Mouse (Mus musculus): ENCODE results near the gene Npw. TPM values are rescaled to one million over a fixed set of nuclear protein-coding genes. Genes with fewer than 3 reads are reported as not detected.

The Npw gene
- polyA plus RNA-seq, 1 experiment from 2014 or later = 0.31 TPM

DNA sequence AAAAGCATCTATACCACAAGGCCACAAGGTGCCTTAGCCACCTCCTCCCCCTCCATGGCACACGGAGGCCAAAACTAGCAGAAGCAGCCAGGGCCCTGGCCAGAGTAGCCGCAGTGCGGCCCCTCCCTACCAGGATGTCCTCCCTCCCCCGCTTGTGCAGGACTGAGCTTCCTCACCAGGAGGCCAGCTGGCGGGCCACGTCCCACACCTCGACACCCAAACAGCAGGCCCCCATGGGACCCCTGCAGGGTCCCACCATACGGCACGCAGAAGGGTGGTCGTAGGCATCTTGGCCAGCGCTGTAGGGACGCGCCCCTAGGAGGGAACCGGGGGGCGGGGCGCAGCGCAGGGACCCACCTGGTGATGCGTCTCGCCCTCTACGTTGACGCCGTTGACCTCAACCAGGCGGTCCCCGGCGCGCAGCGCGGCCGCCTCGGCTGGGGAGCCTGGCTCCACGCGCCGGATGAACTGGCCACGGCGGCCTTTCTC lies 8.6 kb downstream of the Npw start:
- 0 out of 2 replicates have a peak, but pooled peaks cover 2% of the 10 kb centered on the region for H3K36me3 ChIP-seq (ENCODE audit: control insufficient read depth, insufficient read depth, low read length)
- no peaks in the 10 kb centered on the region for H3K27me3 ChIP-seq (ENCODE audit: control insufficient read depth, insufficient read depth, low read length)
- peak overlapping the region; percentile 56; the same call in 1 of the 2 replicates for H3K27ac ChIP-seq (replicated peaks; ENCODE audit: low read depth, low read length)
- peak overlapping the region; percentile 80 for H3K4me3 ChIP-seq (ENCODE audit: low read depth, low read length)
- peak overlapping the region; percentile 89 for H3K9ac ChIP-seq (ENCODE audit: low read length)
- peaks cover 18% of the 10 kb centered on the region for H3K4me1 ChIP-seq (ENCODE audit: control insufficient read depth, insufficient read depth, low read length)
- H3K4me2 ChIP-seq (ENCODE audit: low read depth, severe bottlenecking) = peak overlapping the region; percentile 99
- ATAC-seq (ENCODE audit: insufficient number of reproducible peaks, low FRiP score, low TSS enrichment, low read depth) (peak; percentile 28; the same call in 1 of the 2 replicates), DNase-seq (ENCODE audit: low spot score) (no peak)
- H3K9me3 ChIP-seq (ENCODE audit: control insufficient read depth, low read length) = no peaks in the 10 kb centered on the region
- WGBS = under 1% methylated on average over 32 of the region's 35 CpGs

DNA sequence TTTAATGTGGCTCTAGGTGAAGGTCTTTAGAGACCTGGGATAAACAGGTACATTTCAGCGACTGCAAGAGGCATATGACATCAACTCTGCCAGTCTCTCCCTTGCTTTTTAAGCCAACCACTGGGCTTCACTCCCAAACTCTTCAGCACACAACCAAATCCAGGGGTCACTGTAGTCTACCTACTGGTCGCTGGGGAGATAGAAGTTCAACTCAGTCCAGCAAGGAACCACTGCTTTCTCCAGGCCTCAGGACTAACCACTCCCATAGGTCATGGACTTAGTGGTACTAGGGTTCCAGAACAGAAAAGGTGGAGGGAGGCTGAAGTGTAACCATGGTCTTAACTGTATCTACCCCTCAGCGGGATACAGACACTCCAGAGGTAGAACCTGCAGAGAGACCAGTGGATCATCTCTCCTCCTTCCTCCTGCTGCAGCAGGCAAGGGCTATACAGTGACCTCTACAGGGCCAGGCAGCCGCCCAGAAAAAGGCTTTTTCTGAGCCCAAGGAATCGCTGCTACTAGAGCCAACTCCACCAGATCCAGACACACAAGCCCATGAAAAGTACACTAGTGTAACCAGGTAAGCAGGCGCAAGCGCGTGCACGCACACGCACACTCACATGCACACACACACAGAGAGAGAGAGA lies 9.4 kb downstream of the Npw start:
- Histone ChIP-seq H3K36me3 (ENCODE audit: control insufficient read depth, insufficient read depth, low read length) (0 out of 2 replicates have a peak, but pooled peaks cover 2% of the 10 kb centered on the region), H3K4me1 (ENCODE audit: control insufficient read depth, insufficient read depth, low read length) (peaks cover 23% of the 10 kb centered on the region), H3K9ac (ENCODE audit: low read length) (no peak overlapping the region; the same call in 1 of the 2 replicates), H3K4me2 (ENCODE audit: low read depth, severe bottlenecking) (peak overlapping the region; percentile 99), H3K4me3 (ENCODE audit: low read depth, low read length) (peak overlapping the region; percentile 80), H3K9me3 (ENCODE audit: control insufficient read depth, low read length) (no peaks in the 10 kb centered on the region), H3K27me3 (ENCODE audit: control insufficient read depth, insufficient read depth, low read length) (no peaks in the 10 kb centered on the region), H3K27ac (replicated peaks; ENCODE audit: low read depth, low read length) (no peak overlapping the region)
- DNase-seq (ENCODE audit: low spot score) (no peak), ATAC-seq (ENCODE audit: insufficient number of reproducible peaks, low FRiP score, low TSS enrichment, low read depth) (no peak)
- WGBS = 73% methylated on average over 10 of the region's 10 CpGs

DNA sequence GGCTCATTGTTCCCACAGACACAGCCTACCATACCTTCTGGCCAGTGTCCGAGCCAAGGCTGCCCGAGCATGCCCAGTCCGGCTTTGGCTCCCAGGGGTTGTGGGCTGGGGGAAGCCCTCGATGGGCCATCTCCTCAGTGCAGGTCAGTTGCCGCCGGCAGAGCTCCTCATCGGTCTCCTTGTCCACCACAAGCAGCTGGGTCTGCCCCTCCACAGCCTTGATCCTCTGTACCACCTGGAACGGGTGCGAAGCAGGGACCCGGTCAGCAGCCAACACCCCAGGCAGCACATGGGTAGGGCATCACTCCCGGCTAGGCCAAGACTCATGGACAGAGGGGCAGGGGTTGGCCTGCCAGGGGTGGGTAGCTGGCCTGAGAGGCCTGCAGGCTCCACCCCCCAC lies 10.8 kb downstream of the Npw start:
- ATAC-seq (ENCODE audit: insufficient number of reproducible peaks, low FRiP score, low TSS enrichment, low read depth) (no peak), DNase-seq (ENCODE audit: low spot score) (no peak)
- Histone ChIP-seq H3K36me3 (ENCODE audit: control insufficient read depth, insufficient read depth, low read length) (peaks cover 4% of the 10 kb centered on the region; the same call in 1 of the 2 replicates), H3K4me2 (ENCODE audit: low read depth, severe bottlenecking) (no peak overlapping the region), H3K27ac (replicated peaks; ENCODE audit: low read depth, low read length) (no peak overlapping the region), H3K4me1 (ENCODE audit: control insufficient read depth, insufficient read depth, low read length) (peaks cover 26% of the 10 kb centered on the region), H3K9ac (ENCODE audit: low read length) (no peak overlapping the region; the same call in 1 of the 2 replicates), H3K27me3 (ENCODE audit: control insufficient read depth, insufficient read depth, low read length) (no peaks in the 10 kb centered on the region), H3K4me3 (ENCODE audit: low read depth, low read length) (no peak overlapping the region), H3K9me3 (ENCODE audit: control insufficient read depth, low read length) (no peaks in the 10 kb centered on the region)
- 80% methylated on average over 11 of the region's 11 CpGs for WGBS

DNA sequence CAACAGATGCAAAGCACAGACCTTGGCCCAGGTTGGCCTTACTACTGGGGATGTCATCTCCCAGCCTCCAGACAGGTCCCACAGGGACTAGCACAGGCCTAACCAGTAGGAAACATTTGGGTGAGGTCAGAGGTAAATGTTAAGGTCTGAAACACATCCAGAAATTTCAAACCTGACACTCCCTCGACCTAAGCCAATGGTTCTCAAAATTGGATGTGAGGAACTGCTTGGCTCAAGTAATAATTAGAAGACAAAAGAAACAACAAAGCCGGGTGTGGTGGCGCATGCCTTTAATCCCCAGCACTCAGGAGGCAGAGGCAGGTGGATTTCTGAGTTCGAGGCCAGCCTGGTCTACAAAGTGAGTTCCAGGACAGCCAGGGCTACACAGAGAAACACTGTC lies 11.9 kb downstream of the Npw start:
- H3K27ac ChIP-seq (replicated peaks; ENCODE audit: low read depth, low read length) = no peak overlapping the region
- peaks cover 26% of the 10 kb centered on the region for H3K4me1 ChIP-seq (ENCODE audit: control insufficient read depth, insufficient read depth, low read length)
- ATAC-seq (ENCODE audit: insufficient number of reproducible peaks, low FRiP score, low TSS enrichment, low read depth) = no peak
- no peaks in the 10 kb centered on the region for H3K9me3 ChIP-seq (ENCODE audit: control insufficient read depth, low read length)
- H3K9ac ChIP-seq (ENCODE audit: low read length) = no peak overlapping the region
- no peak for DNase-seq (ENCODE audit: low spot score)
- no peaks in the 10 kb centered on the region for H3K27me3 ChIP-seq (ENCODE audit: control insufficient read depth, insufficient read depth, low read length)
- peaks cover 6% of the 10 kb centered on the region; the same call in 1 of the 2 replicates for H3K36me3 ChIP-seq (ENCODE audit: control insufficient read depth, insufficient read depth, low read length)
- WGBS = 89% methylated on average over 4 of the region's 4 CpGs
- no peak overlapping the region for H3K4me2 ChIP-seq (ENCODE audit: low read depth, severe bottlenecking)
- no peak overlapping the region for H3K4me3 ChIP-seq (ENCODE audit: low read depth, low read length)

DNA sequence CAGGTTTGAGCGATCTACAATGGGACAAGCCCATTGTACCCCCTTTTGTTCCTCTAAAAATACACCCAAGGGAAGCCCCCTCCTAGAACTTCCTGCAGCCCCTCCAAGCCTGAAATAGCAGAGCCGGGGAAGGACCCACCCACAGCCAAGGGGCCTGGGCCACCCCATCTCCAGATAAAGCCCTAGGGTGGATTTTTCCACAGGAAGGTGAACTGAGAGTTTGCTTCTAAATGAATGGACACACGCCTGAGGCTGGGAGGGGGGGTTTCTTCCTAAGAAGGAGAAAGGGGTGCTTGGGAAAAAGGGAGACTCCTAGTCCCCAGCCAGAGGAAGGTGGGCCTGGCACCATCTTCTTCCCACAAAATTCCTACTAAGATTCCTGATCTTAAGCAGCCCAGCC lies 12.3 kb downstream of the Npw start:
- H3K4me1 ChIP-seq (ENCODE audit: control insufficient read depth, insufficient read depth, low read length) = peaks cover 26% of the 10 kb centered on the region

DNA sequence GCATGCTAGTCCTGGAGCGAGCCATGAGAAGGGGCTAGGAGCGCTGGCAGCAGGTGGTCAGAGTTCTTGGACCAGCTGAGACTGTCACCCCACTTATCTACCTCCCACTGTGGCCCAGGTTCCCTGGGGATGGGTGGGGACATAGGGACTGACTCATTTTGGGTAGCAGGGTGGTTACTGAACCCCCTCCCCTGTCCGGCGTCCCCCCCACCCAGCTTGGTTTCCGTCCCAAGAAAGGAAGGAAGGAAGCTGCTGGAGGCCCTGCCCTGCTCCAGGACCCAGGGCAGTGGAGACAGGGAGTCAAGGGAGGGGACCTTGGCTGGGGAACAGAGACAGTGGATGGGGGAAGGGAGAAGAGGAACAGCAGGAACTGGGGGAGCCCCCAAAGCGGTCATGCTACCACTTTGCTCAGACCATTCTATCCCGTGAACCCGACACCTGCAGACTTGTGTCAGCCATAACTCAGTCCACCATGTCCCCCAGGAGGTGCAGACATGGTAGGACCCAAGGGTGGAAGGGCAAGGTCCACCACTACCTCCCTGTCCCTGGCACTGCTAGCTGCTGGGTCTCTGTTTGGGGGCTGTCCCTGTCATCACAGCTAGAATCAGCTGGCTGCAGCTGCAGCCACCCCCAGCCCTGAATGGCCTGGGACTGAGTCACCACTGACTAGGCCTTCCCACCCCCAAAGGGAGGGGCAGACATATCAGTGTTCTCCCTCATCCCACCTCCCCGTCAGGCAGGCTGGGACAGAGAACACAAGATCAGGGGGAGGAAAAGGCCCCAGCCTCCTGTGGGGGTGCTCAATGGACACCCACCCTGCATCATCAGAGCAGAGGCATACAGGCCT lies 13.2 kb downstream of the Npw start:
- peaks cover 27% of the 10 kb centered on the region for H3K4me1 ChIP-seq (ENCODE audit: control insufficient read depth, insufficient read depth, low read length)
- H3K4me3 ChIP-seq (ENCODE audit: low read depth, low read length) = no peak overlapping the region
- no peak overlapping the region for H3K9ac ChIP-seq (ENCODE audit: low read length)
- DNase-seq (ENCODE audit: low spot score) (no peak), ATAC-seq (ENCODE audit: insufficient number of reproducible peaks, low FRiP score, low TSS enrichment, low read depth) (no peak)
- no peaks in the 10 kb centered on the region for H3K9me3 ChIP-seq (ENCODE audit: control insufficient read depth, low read length)
- no peaks in the 10 kb centered on the region for H3K27me3 ChIP-seq (ENCODE audit: control insufficient read depth, insufficient read depth, low read length)
- 82% methylated on average over 9 of the region's 9 CpGs for WGBS
- no peak overlapping the region for H3K4me2 ChIP-seq (ENCODE audit: low read depth, severe bottlenecking)
- no peak overlapping the region for H3K27ac ChIP-seq (replicated peaks; ENCODE audit: low read depth, low read length)
- H3K36me3 ChIP-seq (ENCODE audit: control insufficient read depth, insufficient read depth, low read length) = peaks cover 8% of the 10 kb centered on the region

More for the DNA sequence above, 12.3 kb downstream of the Npw start:
- WGBS = 89% methylated on average over 3 of the region's 3 CpGs
- H3K9me3 ChIP-seq (ENCODE audit: control insufficient read depth, low read length) = no peaks in the 10 kb centered on the region
- no peaks in the 10 kb centered on the region for H3K27me3 ChIP-seq (ENCODE audit: control insufficient read depth, insufficient read depth, low read length)
- ATAC-seq (ENCODE audit: insufficient number of reproducible peaks, low FRiP score, low TSS enrichment, low read depth) (no peak), DNase-seq (ENCODE audit: low spot score) (no peak)
- H3K4me2 ChIP-seq (ENCODE audit: low read depth, severe bottlenecking) = no peak overlapping the region
- H3K27ac ChIP-seq (replicated peaks; ENCODE audit: low read depth, low read length) = no peak overlapping the region
- no peak overlapping the region for H3K4me3 ChIP-seq (ENCODE audit: low read depth, low read length)
- H3K36me3 ChIP-seq (ENCODE audit: control insufficient read depth, insufficient read depth, low read length) = peaks cover 6% of the 10 kb centered on the region; the same call in 1 of the 2 replicates
- H3K9ac ChIP-seq (ENCODE audit: low read length) = no peak overlapping the region

DNA sequence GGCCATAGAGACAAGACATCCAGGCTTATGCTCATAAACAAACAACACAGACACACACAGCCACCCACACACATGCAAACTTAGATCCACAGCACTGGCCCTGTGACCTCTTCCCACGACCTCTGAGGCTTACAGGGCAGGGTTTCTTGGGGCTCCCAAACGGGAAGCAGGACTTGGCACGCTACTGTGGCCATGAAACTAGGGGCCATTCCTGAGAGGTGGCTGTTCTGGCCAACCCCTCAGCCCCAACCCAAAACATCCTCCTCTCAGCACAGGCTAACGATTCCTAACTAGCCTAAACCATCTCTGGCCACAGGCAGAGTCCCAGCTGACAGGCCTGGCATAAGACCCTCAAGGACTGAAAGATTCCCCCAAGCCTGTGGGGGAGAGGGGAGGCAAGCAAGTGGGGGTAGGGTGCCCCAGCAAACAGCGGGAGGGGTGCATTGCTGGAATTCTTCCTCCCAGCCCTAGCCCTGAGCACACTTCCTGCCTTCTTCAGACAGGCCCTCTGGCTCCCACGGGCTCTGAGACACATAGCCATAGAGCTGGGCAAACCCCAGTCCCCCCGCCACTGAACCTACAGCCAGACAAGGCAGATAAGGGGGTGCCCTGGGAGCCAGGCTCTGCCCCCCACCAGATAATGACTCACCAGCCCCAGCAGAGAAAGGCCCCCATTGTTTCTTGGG lies 14.1 kb downstream of the Npw start:
- no peaks in the 10 kb centered on the region for H3K27me3 ChIP-seq (ENCODE audit: control insufficient read depth, insufficient read depth, low read length)
- peaks cover 30% of the 10 kb centered on the region for H3K4me1 ChIP-seq (ENCODE audit: control insufficient read depth, insufficient read depth, low read length)
- H3K36me3 ChIP-seq (ENCODE audit: control insufficient read depth, insufficient read depth, low read length) = peaks cover 10% of the 10 kb centered on the region
- 0 out of 2 replicates have a peak overlapping the region, but pooled peaks have one; percentile 39 for H3K9ac ChIP-seq (ENCODE audit: low read length)
- 0 out of 2 replicates have a peak overlapping the region, but pooled peaks have one; percentile 22 for H3K27ac ChIP-seq (replicated peaks; ENCODE audit: low read depth, low read length)
- no peaks in the 10 kb centered on the region for H3K9me3 ChIP-seq (ENCODE audit: control insufficient read depth, low read length)
- 45% methylated on average over 7 of the region's 7 CpGs for WGBS
- DNase-seq (ENCODE audit: low spot score) (no peak), ATAC-seq (ENCODE audit: insufficient number of reproducible peaks, low FRiP score, low TSS enrichment, low read depth) (no peak)
- H3K4me2 ChIP-seq (ENCODE audit: low read depth, severe bottlenecking) = no peak overlapping the region
- no peak overlapping the region for H3K4me3 ChIP-seq (ENCODE audit: low read depth, low read length)

DNA sequence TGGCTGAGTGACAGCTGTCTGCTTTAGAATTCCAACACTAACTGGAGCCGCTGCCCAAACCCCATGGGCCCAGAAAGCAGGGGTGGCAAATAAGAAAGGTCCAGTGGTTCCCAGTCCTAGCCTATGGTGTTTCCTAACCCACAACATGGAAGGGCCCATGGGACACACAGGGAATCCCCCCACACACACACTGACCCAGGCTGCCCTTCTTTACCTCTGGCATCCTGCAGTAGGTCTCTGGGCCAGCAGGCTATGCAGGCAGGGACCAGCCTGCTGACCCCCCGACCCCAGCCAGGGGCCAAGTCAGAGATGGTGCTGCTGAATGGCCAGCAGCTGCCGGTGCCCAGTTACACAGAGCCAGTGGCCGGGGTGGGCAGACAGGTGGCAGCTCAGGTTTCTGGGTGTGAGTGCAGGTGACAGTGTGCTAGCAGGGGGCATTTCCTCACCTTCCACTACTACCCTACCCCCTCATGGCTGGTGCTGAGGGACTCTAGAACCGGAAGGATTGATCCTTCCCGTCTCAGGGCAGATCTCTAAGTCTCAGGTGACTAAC lies 15.4 kb downstream of the Npw start:
- H3K4me2 ChIP-seq (ENCODE audit: low read depth, severe bottlenecking) = no peak overlapping the region
- H3K27ac ChIP-seq (replicated peaks; ENCODE audit: low read depth, low read length) = no peak overlapping the region
- peaks cover 35% of the 10 kb centered on the region for H3K4me1 ChIP-seq (ENCODE audit: control insufficient read depth, insufficient read depth, low read length)
- no peaks in the 10 kb centered on the region for H3K9me3 ChIP-seq (ENCODE audit: control insufficient read depth, low read length)
- H3K36me3 ChIP-seq (ENCODE audit: control insufficient read depth, insufficient read depth, low read length) = peaks cover 10% of the 10 kb centered on the region
- ATAC-seq (ENCODE audit: insufficient number of reproducible peaks, low FRiP score, low TSS enrichment, low read depth) = no peak
- H3K4me3 ChIP-seq (ENCODE audit: low read depth, low read length) = no peak overlapping the region
- 62% methylated on average over 6 of the region's 6 CpGs for WGBS
- no peak overlapping the region for H3K9ac ChIP-seq (ENCODE audit: low read length)
- H3K27me3 ChIP-seq (ENCODE audit: control insufficient read depth, insufficient read depth, low read length) = no peaks in the 10 kb centered on the region
- no peak for DNase-seq (ENCODE audit: low spot score)

Data from limb, embryonic 11.5 days (tissue).